Mouse (Mus musculus): ENCODE measurements around the gene Lrrc8c. TPM values are rescaled to one million over a fixed set of nuclear protein-coding genes. Genes with fewer than 3 reads are reported as not detected.
A peak's percentile ranks its signal among the peaks of the same experiment; 100 is the strongest.
"Not testable (repeated sequence)": the region's sequence is repeated elsewhere in the genome, so short reads cannot be mapped to it uniquely, and the experiment has no call there.

The Lrrc8c gene
- polyA plus RNA-seq, 1 experiment from 2014 or later: 15.5 TPM

GRCm38 (mm10) chr5:105636484-105637191 is 117.5 kb downstream of the Lrrc8c start:
- no peaks in the 10 kb centered on the region for H3K9me3 ChIP-seq (replicated peaks)
- no peak overlapping the region for H3K9ac ChIP-seq
- no peaks in the 10 kb centered on the region for H3K4me1 ChIP-seq (replicated peaks)
- H3K4me2 ChIP-seq: no peak overlapping the region
- ATAC-seq (ENCODE audit: insufficient read depth): no peak
- no peaks in the 10 kb centered on the region; the same call in 1 of the 2 replicates for H3K27me3 ChIP-seq
- WGBS (ENCODE audit: insufficient replicate concordance): 55% methylated on average over 11 of the region's 11 CpGs
- H3K27ac ChIP-seq (replicated peaks): no peak overlapping the region
- no peak overlapping the region for H3K4me3 ChIP-seq (replicated peaks)
- H3K36me3 ChIP-seq (replicated peaks): no peaks in the 10 kb centered on the region

GRCm38 (mm10) chr5:105638266-105638665 is 119.1 kb downstream of the Lrrc8c start:
- not testable (repeated sequence) for H3K9me3 ChIP-seq (replicated peaks); H3K9ac ChIP-seq; H3K36me3 ChIP-seq (replicated peaks); H3K4me3 ChIP-seq (replicated peaks); H3K27me3 ChIP-seq; H3K4me1 ChIP-seq (replicated peaks); ATAC-seq (ENCODE audit: insufficient read depth); H3K4me2 ChIP-seq; H3K27ac ChIP-seq (replicated peaks)
- WGBS (ENCODE audit: insufficient replicate concordance): 75% methylated on average over 2 of the region's 2 CpGs

- Histone ChIP-seq H3K9ac (no peak overlapping the region), H3K9me3 (replicated peaks) (no peaks in the 10 kb centered on the region), H3K4me2 (no peak overlapping the region), H3K36me3 (replicated peaks) (no peaks in the 10 kb centered on the region), H3K27ac (replicated peaks) (no peak overlapping the region), H3K27me3 (no peaks in the 10 kb centered on the region), H3K4me3 (replicated peaks) (no peak overlapping the region), H3K4me1 (replicated peaks) (no peaks in the 10 kb centered on the region; the same call in 1 of the 2 replicates)
- ATAC-seq (ENCODE audit: insufficient read depth): no peak
- 69% methylated on average over 6 of the region's 6 CpGs for WGBS (ENCODE audit: insufficient replicate concordance)
Observed at GRCm38 (mm10) chr5:105638916-105639315, 119.7 kb downstream of the Lrrc8c start.

GRCm38 (mm10) chr5:105639363-105639762 is 120.2 kb downstream of the Lrrc8c start:
- WGBS (ENCODE audit: insufficient replicate concordance): 74% methylated on average over 11 of the region's 11 CpGs

GRCm38 (mm10) chr5:105642517-105642916 is 123.3 kb downstream of the Lrrc8c start:
- 0 out of 2 replicates have a peak, but pooled peaks have one; percentile 18 for ATAC-seq (ENCODE audit: insufficient read depth)
- H3K36me3 ChIP-seq (replicated peaks): no peaks in the 10 kb centered on the region
- H3K4me3 ChIP-seq (replicated peaks): no peak overlapping the region
- no peaks in the 10 kb centered on the region; the same call in 1 of the 2 replicates for H3K4me1 ChIP-seq (replicated peaks)
- H3K27ac ChIP-seq (replicated peaks): 0 out of 2 replicates have a peak overlapping the region, but pooled peaks have one; percentile 9
- 14% methylated on average over 5 of the region's 5 CpGs for WGBS (ENCODE audit: insufficient replicate concordance)
- H3K9me3 ChIP-seq (replicated peaks): no peaks in the 10 kb centered on the region
- H3K9ac ChIP-seq: no peak overlapping the region
- no peaks in the 10 kb centered on the region; the same call in 1 of the 2 replicates for H3K27me3 ChIP-seq
- H3K4me2 ChIP-seq: no peak overlapping the region

More at GRCm38 (mm10) chr5:105639363-105639762, 120.2 kb downstream of the Lrrc8c start:
- Histone ChIP-seq H3K4me2 (no peak overlapping the region), H3K4me1 (replicated peaks) (no peaks in the 10 kb centered on the region; the same call in 1 of the 2 replicates), H3K9ac (no peak overlapping the region), H3K27me3 (no peaks in the 10 kb centered on the region), H3K27ac (replicated peaks) (no peak overlapping the region), H3K4me3 (replicated peaks) (no peak overlapping the region), H3K9me3 (replicated peaks) (no peaks in the 10 kb centered on the region), H3K36me3 (replicated peaks) (no peaks in the 10 kb centered on the region)
- no peak for ATAC-seq (ENCODE audit: insufficient read depth)

- Histone ChIP-seq H3K36me3 (replicated peaks) (no peaks in the 10 kb centered on the region), H3K4me2 (no peak overlapping the region), H3K27me3 (no peaks in the 10 kb centered on the region; the same call in 1 of the 2 replicates), H3K27ac (replicated peaks) (no peak overlapping the region), H3K9ac (no peak overlapping the region), H3K4me1 (replicated peaks) (no peaks in the 10 kb centered on the region; the same call in 1 of the 2 replicates), H3K9me3 (replicated peaks) (no peaks in the 10 kb centered on the region), H3K4me3 (replicated peaks) (no peak overlapping the region)
- 68% methylated on average over 8 of the region's 8 CpGs for WGBS (ENCODE audit: insufficient replicate concordance)
- no peak for ATAC-seq (ENCODE audit: insufficient read depth)
Observed at GRCm38 (mm10) chr5:105643276-105643675, 124.1 kb downstream of the Lrrc8c start.

- Histone ChIP-seq H3K4me1 (replicated peaks) (peaks cover 6% of the 10 kb centered on the region), H3K27ac (replicated peaks) (no peak overlapping the region), H3K27me3 (no peaks in the 10 kb centered on the region; the same call in 1 of the 2 replicates), H3K4me2 (no peak overlapping the region), H3K9me3 (replicated peaks) (no peaks in the 10 kb centered on the region), H3K36me3 (replicated peaks) (no peaks in the 10 kb centered on the region), H3K9ac (no peak overlapping the region), H3K4me3 (replicated peaks) (no peak overlapping the region)
- ATAC-seq (ENCODE audit: insufficient read depth): no peak
- WGBS (ENCODE audit: insufficient replicate concordance): 72% methylated on average over 6 of the region's 6 CpGs
Observed at GRCm38 (mm10) chr5:105644195-105644594, 125.0 kb downstream of the Lrrc8c start.

- Histone ChIP-seq H3K4me1 (replicated peaks) (peaks cover 25% of the 10 kb centered on the region), H3K4me3 (replicated peaks) (no peak overlapping the region), H3K9ac (no peak overlapping the region), H3K4me2 (no peak overlapping the region), H3K9me3 (replicated peaks) (no peaks in the 10 kb centered on the region), H3K36me3 (replicated peaks) (no peaks in the 10 kb centered on the region), H3K27ac (replicated peaks) (no peak overlapping the region), H3K27me3 (no peaks in the 10 kb centered on the region; the same call in 1 of the 2 replicates)
- ATAC-seq (ENCODE audit: insufficient read depth): no peak
- 78% methylated on average over 7 of the region's 7 CpGs for WGBS (ENCODE audit: insufficient replicate concordance)
Observed at GRCm38 (mm10) chr5:105647094-105647493, 127.9 kb downstream of the Lrrc8c start.

GRCm38 (mm10) chr5:105648648-105649287 is 129.6 kb downstream of the Lrrc8c start:
- peak overlapping the region; percentile 76 for H3K27ac ChIP-seq (replicated peaks)
- H3K4me3 ChIP-seq (replicated peaks): no peak overlapping the region
- H3K9ac ChIP-seq: no peak overlapping the region
- ATAC-seq (ENCODE audit: insufficient read depth): peak; percentile 45
- peaks cover 27% of the 10 kb centered on the region for H3K4me1 ChIP-seq (replicated peaks)
- no peaks in the 10 kb centered on the region for H3K9me3 ChIP-seq (replicated peaks)
- WGBS (ENCODE audit: insufficient replicate concordance): 14% methylated on average over 7 of the region's 7 CpGs
- H3K36me3 ChIP-seq (replicated peaks): no peaks in the 10 kb centered on the region
- H3K27me3 ChIP-seq: no peaks in the 10 kb centered on the region; the same call in 1 of the 2 replicates
- peak overlapping the region; percentile 18 for H3K4me2 ChIP-seq

- Histone ChIP-seq H3K4me1 (replicated peaks) (peaks cover 33% of the 10 kb centered on the region), H3K4me2 (0 out of 2 replicates have a peak overlapping the region, but pooled peaks have one; percentile 16), H3K4me3 (replicated peaks) (no peak overlapping the region), H3K27me3 (no peaks in the 10 kb centered on the region; the same call in 1 of the 2 replicates), H3K27ac (replicated peaks) (peak overlapping the region; percentile 76), H3K9ac (no peak overlapping the region), H3K9me3 (replicated peaks) (no peaks in the 10 kb centered on the region), H3K36me3 (replicated peaks) (no peaks in the 10 kb centered on the region)
- WGBS (ENCODE audit: insufficient replicate concordance): 41% methylated on average over 10 of the region's 10 CpGs
- peak; percentile 54; the same call in 1 of the 2 replicates for ATAC-seq (ENCODE audit: insufficient read depth)
Observed at GRCm38 (mm10) chr5:105649514-105650001, 130.4 kb downstream of the Lrrc8c start.

All from liver, embryonic 15.5 days (tissue).